In the genomic region with DNA sequence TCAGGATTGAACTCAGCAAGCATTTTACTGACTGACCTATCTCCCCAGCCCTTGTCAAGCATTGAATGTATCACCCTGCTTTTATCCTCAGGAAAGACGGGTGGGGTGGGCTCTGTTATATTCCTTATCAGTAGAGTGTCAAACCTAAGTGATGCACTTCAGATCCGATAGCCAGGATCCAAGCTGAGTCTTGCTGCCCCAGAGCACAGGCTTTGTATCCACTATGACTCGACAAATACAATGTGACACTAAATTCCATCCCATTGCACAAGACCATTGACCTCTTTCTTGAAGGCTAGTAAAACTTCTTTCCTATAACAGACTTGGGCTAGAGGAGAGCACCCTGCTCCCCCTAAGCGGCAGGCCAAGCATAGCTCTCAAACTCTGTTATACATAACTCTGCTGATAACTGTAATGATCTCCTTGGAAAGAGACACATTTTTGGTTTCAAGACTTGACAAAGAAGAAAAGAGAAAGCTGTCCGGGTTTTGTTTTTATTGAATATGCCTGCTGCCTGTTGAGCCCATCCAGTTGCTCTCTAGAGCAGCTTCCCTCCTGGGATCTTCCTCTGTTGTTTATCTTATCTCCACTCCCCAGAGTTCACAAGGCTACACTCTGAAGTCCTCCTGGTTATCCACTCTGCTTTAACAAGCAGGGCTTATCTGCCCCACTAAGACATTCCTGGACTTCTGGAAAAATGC, we compare ENCODE assay signal across 12 mouse cellular contexts.
DNase-seq lines count a peak whose midpoint lies in the region; ATAC-seq and TF ChIP-seq lines count a peak whose summit lies in the region.
"Had no signal": no experiment of that assay in that cellular context is flagged by ENCODE, and none has a peak within 500 bp of the region (broad histone marks: within the 10 kb centered on the region; RNA-seq: fewer than 3 reads in every experiment).

No protein-coding gene starts in this region.

- no peak overlapping the region for H3K4me2 ChIP-seq in kidney, postnatal 0 days (ENCODE audit: low read length)
- peak overlapping the region; percentile 47 for H3K4me2 ChIP-seq in liver, embryonic 14.5 days (ENCODE audit: low read depth)

- no peak overlapping the region for H3K9ac ChIP-seq in kidney, postnatal 0 days (ENCODE audit: low read depth, low read length)
- no peak overlapping the region for H3K9ac ChIP-seq in liver, embryonic 14.5 days (replicated peaks)

- 54% methylated on average over 5 of the region's 5 CpGs for WGBS in kidney, postnatal 0 days
- 17% methylated on average over 5 of the region's 5 CpGs for WGBS in liver, embryonic 14.5 days (ENCODE audit: insufficient replicate concordance)
- 81% methylated on average over 5 of the region's 5 CpGs for WGBS in embryonic facial prominence, embryonic 10.5 days

- peak; percentile 41; the same call in 1 of the 2 replicates for TF ChIP-seq EP300 in liver, embryonic 14.5 days (IDR thresholded peaks at IDR 0.05; ENCODE audit: low read depth)

- no peak for TF ChIP-seq CTCF in kidney, postnatal 0 days (IDR thresholded peaks at IDR 0.05; ENCODE audit: low read depth)
- TF ChIP-seq CTCF in liver, embryonic 14.5 days (IDR thresholded peaks at IDR 0.05; ENCODE audit: low read depth), result no peak

- no peak overlapping the region for H3K4me3 ChIP-seq in kidney, postnatal 0 days (replicated peaks; ENCODE audit: low read depth, low read length)
- no peak overlapping the region for H3K4me3 ChIP-seq in liver, embryonic 14.5 days (ENCODE audit: insufficient read depth in 1 of 2, low read depth in 2 of 2, low read length in 2 of 2)
- H3K4me3 ChIP-seq in embryonic facial prominence, embryonic 10.5 days, result no peak overlapping the region

- no peaks in the 10 kb centered on the region; the same call in 1 of the 2 replicates for H3K36me3 ChIP-seq in kidney, postnatal 0 days (ENCODE audit: insufficient read depth, low read length)
- no peaks in the 10 kb centered on the region for H3K36me3 ChIP-seq in liver, embryonic 14.5 days (replicated peaks; ENCODE audit: control insufficient read depth, insufficient read depth, low read depth)
- peaks cover 9% of the 10 kb centered on the region; the same call in 1 of the 2 replicates for H3K36me3 ChIP-seq in embryonic facial prominence, embryonic 10.5 days (replicated peaks)

- H3K27me3 ChIP-seq in kidney, postnatal 0 days (ENCODE audit: insufficient read depth, low read length), result no peaks in the 10 kb centered on the region
- no peaks in the 10 kb centered on the region for H3K27me3 ChIP-seq in liver, embryonic 14.5 days (ENCODE audit: control insufficient read depth, insufficient read depth, low read length)
- H3K27me3 ChIP-seq in embryonic facial prominence, embryonic 10.5 days (replicated peaks; ENCODE audit: low read depth, poor library complexity, severe bottlenecking), result no peaks in the 10 kb centered on the region

- H3K9me3 ChIP-seq in kidney, postnatal 0 days (replicated peaks; ENCODE audit: low read length), result no peaks in the 10 kb centered on the region; the same call in 1 of the 2 replicates
- no peaks in the 10 kb centered on the region for H3K9me3 ChIP-seq in liver, embryonic 14.5 days (ENCODE audit: control insufficient read depth, low read length)
- H3K9me3 ChIP-seq in embryonic facial prominence, embryonic 10.5 days, result peaks cover 4% of the 10 kb centered on the region; the same call in 1 of the 2 replicates

- no peak for ATAC-seq in kidney, postnatal 0 days (replicated peaks; ENCODE audit: low FRiP score, low read depth)
- peak; percentile 80 for ATAC-seq in liver, embryonic 14.5 days (ENCODE audit: insufficient read depth)
- ATAC-seq: activated CD4-positive, CD25-positive, alpha-beta regulatory T cell, adult 4 months had no signal

- peaks cover 14% of the 10 kb centered on the region for H3K4me1 ChIP-seq in kidney, postnatal 0 days (replicated peaks; ENCODE audit: insufficient read depth, low read length)
- peaks cover 7 to 32% of the 10 kb centered on the region in 2 experiments; a peak in 3 of 4 replicates for H3K4me1 ChIP-seq in liver, embryonic 14.5 days (replicated peaks; ENCODE audit: control insufficient read depth in 2 of 2, insufficient read depth in 2 of 2, low read length in 1 of 2)
- H3K4me1 ChIP-seq in embryonic facial prominence, embryonic 10.5 days, result peaks cover 24% of the 10 kb centered on the region

- H3K27ac ChIP-seq in kidney, postnatal 0 days, result peak overlapping the region; percentile 42
- no peak overlapping the region for H3K27ac ChIP-seq in liver, embryonic 14.5 days
- H3K27ac ChIP-seq in embryonic facial prominence, embryonic 10.5 days (replicated peaks), result no peak overlapping the region

- peak; percentile 22 for DNase-seq in embryo, embryonic 10 days (ENCODE audit: low spot score)
- DNase-seq in embryo, embryonic 10.5 days (ENCODE audit: low spot score), result no peak
- DNase-seq in kidney, postnatal 0 days (ENCODE audit: low spot score), result peak; percentile 76
- no peak for DNase-seq in kidney, postnatal 14 days
- peak; percentile 47 for DNase-seq in c-Kit-positive CD71-positive TER-119-negative erythroid progenitor cells, embryonic 14.5 days (ENCODE audit: low read depth)
- no peak for DNase-seq in liver, embryonic 14.5 days (ENCODE audit: low read depth in 3 of 3, low spot score in 3 of 3)
- DNase-seq in right cerebral cortex, postnatal 4 days, result no peak
- DNase-seq in embryonic facial prominence, embryonic 10.5 days (ENCODE audit: low spot score), result no peak
- DNase-seq: left cerebral cortex, postnatal 4 days; spleen, adult 18-20 months; thymus, adult 18-20 months had no signal

Comparison
In these comparisons a context has a peak if more than half of its experiments do, and no peak if none do; other contexts are left out.
1. DNase-seq: peak in embryo, embryonic 10 days (single experiment), kidney, postnatal 0 days (single experiment) and c-Kit-positive CD71-positive TER-119-negative erythroid progenitor cells, embryonic 14.5 days (single experiment); none in embryo, embryonic 10.5 days (single experiment), kidney, postnatal 14 days (single experiment), liver, embryonic 14.5 days (0 of 3), right cerebral cortex, postnatal 4 days (single experiment) and embryonic facial prominence, embryonic 10.5 days (single experiment).